In genomic region chr11:81280070-81280469, GRCm38 (mm10) we compare ENCODE assay signal across 21 mouse cellular contexts.
DNase-seq lines count a peak whose midpoint lies in the region; TF ChIP-seq lines count a peak whose summit lies in the region.
"Had no signal": no experiment of that assay in that cellular context is flagged by ENCODE, and none has a peak within 500 bp of the region (broad histone marks: within the 10 kb centered on the region; RNA-seq: fewer than 3 reads in every experiment).

No protein-coding gene starts in this region.

- H3K4me3 ChIP-seq in ES-E14 (ENCODE audit: insufficient read depth in 1 of 2, low read depth in 1 of 2, low read length in 2 of 2, poor library complexity in 1 of 2, severe bottlenecking in 1 of 2) = no peak overlapping the region
- H3K4me3 ChIP-seq: embryonic facial prominence, embryonic 10.5 days; embryonic facial prominence, embryonic 12.5 days; forebrain, embryonic 10.5 days; forebrain, embryonic 12.5 days had no signal

- no peaks in the 10 kb centered on the region for H3K9me3 ChIP-seq in ES-E14 (ENCODE audit: control insufficient read depth, insufficient read depth, low read depth, low read length)
- H3K9me3 ChIP-seq: embryonic facial prominence, embryonic 10.5 days; embryonic facial prominence, embryonic 12.5 days; forebrain, embryonic 10.5 days; forebrain, embryonic 12.5 days had no signal

- H3K27ac ChIP-seq in ES-E14 (ENCODE audit: insufficient read depth, low read depth, low read length, poor library complexity, severe bottlenecking) = no peak overlapping the region
- H3K27ac ChIP-seq: embryonic facial prominence, embryonic 10.5 days; embryonic facial prominence, embryonic 12.5 days; forebrain, embryonic 10.5 days; forebrain, embryonic 12.5 days had no signal

- no peaks in the 10 kb centered on the region for H3K4me1 ChIP-seq in ES-E14 (ENCODE audit: control insufficient read depth in 2 of 2, insufficient read depth in 2 of 2, low read length in 2 of 2, poor library complexity in 1 of 2)

- DNase-seq in heart, adult 11 months = peak; percentile 15
- no peak for DNase-seq in heart, adult 9 months (ENCODE audit: low spot score in 2 of 2)
- DNase-seq in ES-E14 (ENCODE audit: low read depth, low spot score) = peak; percentile 33
- peak; percentile 69 for DNase-seq in ZHBTc4 (ENCODE audit: low read depth, low spot score)
- peak; percentile 33 for DNase-seq in embryo, embryonic 9.5 days (ENCODE audit: extremely low spot score)
- no peak for DNase-seq in left cerebral cortex, adult 8-10 months (ENCODE audit: low spot score in 2 of 2)
- no peak for DNase-seq in adrenal gland, postnatal 4 days (ENCODE audit: low spot score in 2 of 2)
- DNase-seq in retina, embryonic 14.5 days (ENCODE audit: low spot score) = no peak
- DNase-seq: adrenal gland, adult 2 months; adrenal gland, postnatal 10 days; adrenal gland, postnatal 25 days; cerebellum, adult 11-12 months; cerebellum, adult 2 months; cerebellum, adult 9-10 months; cerebellum, postnatal 10 days; cerebellum, postnatal 25 days; forebrain, postnatal 0 days had no signal

- in situ Hi-C loops in ES-E14 (cut with MboI; ENCODE audit: low sequenced_read_pairs in 2 of 2, unreplicated experiment in 2 of 2) = no loop called here

- no peaks in the 10 kb centered on the region for H3K36me3 ChIP-seq in ES-E14 (ENCODE audit: control insufficient read depth, insufficient read depth, low read length, poor library complexity, severe bottlenecking)
- H3K36me3 ChIP-seq: embryonic facial prominence, embryonic 10.5 days; embryonic facial prominence, embryonic 12.5 days; forebrain, embryonic 10.5 days; forebrain, embryonic 12.5 days had no signal

- no peak overlapping the region for H3K9ac ChIP-seq in ES-E14 (ENCODE audit: insufficient read depth, low read depth, low read length, poor library complexity, severe bottlenecking)
- H3K9ac ChIP-seq: embryonic facial prominence, embryonic 12.5 days; forebrain, embryonic 12.5 days; forebrain, postnatal 0 days had no signal

TF ChIP-seq in ES-E14, 5 proteins besides CTCF, POLR2A, EP300 and RAD21:
- TF ChIP-seq CHD2 (IDR thresholded peaks at IDR 0.05; ENCODE audit: low read depth, low read length) = 0 out of 2 replicates have a peak, but pooled peaks have one; percentile 24
- no peak for TF ChIP-seq ZC3H11A (IDR thresholded peaks at IDR 0.05; ENCODE audit: borderline replicate concordance, low read depth, low read length)
- TF ChIP-seq ZNF384 (IDR thresholded peaks at IDR 0.05; ENCODE audit: low read depth, low read length) = no peak
- no peak for TF ChIP-seq MAFK (IDR thresholded peaks at IDR 0.05; ENCODE audit: insufficient read depth, low read depth, low read length)
- TF ChIP-seq HCFC1 (IDR thresholded peaks at IDR 0.05; ENCODE audit: borderline replicate concordance, insufficient read depth, low read length) = no peak

Comparison
In these comparisons a context has a peak if more than half of its experiments do, and no peak if none do; other contexts are left out.
1. DNase-seq: peak in heart, adult 11 months (single experiment), ES-E14 (single experiment), ZHBTc4 (single experiment) and embryo, embryonic 9.5 days (single experiment); none in heart, adult 9 months (0 of 2), left cerebral cortex, adult 8-10 months (0 of 2), adrenal gland, postnatal 4 days (0 of 2) and retina, embryonic 14.5 days (single experiment).